Mouse (Mus musculus) forebrain, postnatal 0 days (tissue): ENCODE results near the gene Gdpd5. TPM values are rescaled to one million over a fixed set of nuclear protein-coding genes. Genes with fewer than 3 reads are reported as not detected.
A peak's percentile ranks its signal among the peaks of the same experiment; 100 is the strongest.

Experiments
- ATAC-seq: fragments of 200-750 bp; cut with Nextera tagmentation; 2 replicates; pipeline ENCODE4 v1.8.0; 2017; ENCODE audit warnings: mild to moderate bottlenecking, moderate library complexity
- DNase-seq: peaks from one replicate; pipeline ENCODE4 v3.0.0-alpha.2; 2015
- H3K27ac ChIP-seq: fragments of 300-500 bp; sonication (generic); 2 replicates; pipeline ENCODE4 v1.5.1; 2014; ENCODE audit warnings: low read depth, mild to moderate bottlenecking, antibody characterized with exemption, low read length, moderate library complexity, mixed read lengths
- H3K27me3 ChIP-seq: fragments of 300-500 bp; sonication (generic); 2 replicates; pipeline ENCODE4 v1.6.1; 2014; ENCODE audit warnings: mild to moderate bottlenecking, low read length, mixed read lengths; ENCODE audit not compliant: insufficient read depth
- H3K36me3 ChIP-seq: fragments of 300-500 bp; sonication (generic); 2 replicates; pipeline ENCODE4 v1.6.1; 2014; ENCODE audit warnings: mild to moderate bottlenecking, moderate library complexity; ENCODE audit not compliant: insufficient read depth
- H3K4me1 ChIP-seq: fragments of 300-500 bp; sonication (generic); 2 replicates; pipeline ENCODE4 v1.6.1; 2014; ENCODE audit warnings: antibody characterized with exemption; ENCODE audit not compliant: insufficient read depth
- H3K4me2 ChIP-seq: fragments of 300-500 bp; sonication (generic); 2 replicates; pipeline ENCODE4 v1.6.1; 2014; ENCODE audit warnings: low read depth, mild to moderate bottlenecking, moderate library complexity
- H3K4me3 ChIP-seq: fragments of 300-500 bp; sonication (generic); 2 replicates; pipeline ENCODE4 v1.5.1; 2014; ENCODE audit warnings: low read depth, low read length, mixed read lengths
- H3K9ac ChIP-seq: fragments of 300-500 bp; sonication (generic); 2 replicates; pipeline ENCODE4 v1.6.1; 2014; ENCODE audit warnings: mild to moderate bottlenecking
- H3K9me3 ChIP-seq: fragments of 300-500 bp; sonication (generic); 2 replicates; pipeline ENCODE4 v1.6.1; 2016; ENCODE audit warnings: low read length
- CTCF ChIP-seq: sonication (generic); IDR thresholded peaks from 2 replicates; pipeline ENCODE4 v1.5.1; 2016; ENCODE audit warnings: antibody characterized with exemption, control low read depth, low read depth
- WGBS: fragments of 180-500 bp; shearing (Covaris S2); extraction: QIAGEN DNeasy Blood & Tissue Kit; methylation state at CpG from one replicate; pipeline ENCODE4 v1.1.7; 2014; 5-methylcytosine and 5-hydroxymethylcytosine counted together
- polyA plus RNA-seq: library from polyadenylated mRNA; unstranded; fragments of >200 nt; fragmentation: Nextera tagmentation; extraction: Ambion mirVana; gene quantifications from 2 replicates; pipeline ENCODE4 v1.2.1, GENCODE M21; 2015
- total RNA-seq: library from RNA; depleted of rRNA; stranded (reverse); fragments of >200 nt; gene quantifications from 2 replicates; pipeline ENCODE4 v1.2.3, GENCODE M21; 2014

Gdpd5 gene
- total and polyA plus RNA-seq, 2 experiments from 2014 or later = 38.2 to 41.2 TPM

DNA sequence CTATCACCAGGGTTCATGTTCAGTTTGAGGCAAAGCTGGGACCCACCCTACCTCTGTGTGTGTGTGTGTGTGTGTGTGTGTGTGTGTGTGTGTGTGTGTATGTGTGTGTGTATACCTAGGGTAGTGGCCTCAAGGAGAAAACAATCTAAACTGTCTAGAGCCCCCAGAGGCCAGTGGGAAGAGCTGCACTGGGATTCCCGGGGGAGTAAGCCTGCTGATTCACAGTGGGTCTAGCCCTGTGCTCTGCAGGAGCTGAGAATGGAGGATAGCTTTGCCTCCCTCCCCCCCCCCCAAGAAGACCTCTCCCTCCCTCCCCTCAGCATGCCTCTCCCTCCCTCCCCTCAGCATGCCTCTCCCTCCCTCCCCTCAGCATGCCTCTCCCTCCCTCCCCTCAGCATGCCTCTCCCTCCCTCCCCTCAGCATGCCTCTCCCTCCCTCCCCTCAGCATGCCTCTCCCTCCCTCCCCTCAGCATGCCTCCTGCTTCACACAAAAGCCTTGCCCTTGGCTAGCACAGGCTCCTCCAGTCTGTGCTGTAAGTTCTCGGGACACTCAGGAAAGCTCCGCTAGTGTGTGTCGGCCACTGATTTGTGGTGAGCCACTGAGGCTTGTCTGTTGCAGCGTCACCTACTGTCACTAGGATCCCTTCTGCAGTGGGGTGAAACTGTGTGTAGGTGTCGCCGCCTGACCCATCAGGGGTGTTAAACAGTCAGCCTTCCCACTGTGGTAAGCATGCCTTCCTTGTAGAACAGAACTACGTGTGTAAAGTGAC, 24.4 kb downstream of the Gdpd5 start:
- no peaks in the 10 kb centered on the region for H3K27me3 ChIP-seq
- ATAC-seq = no peak
- H3K36me3 ChIP-seq = peaks cover 11% of the 10 kb centered on the region
- WGBS = 25% methylated on average over 8 of the region's 8 CpGs
- no peak overlapping the region for H3K9ac ChIP-seq
- no peak overlapping the region for H3K27ac ChIP-seq
- H3K9me3 ChIP-seq = no peaks in the 10 kb centered on the region
- H3K4me2 ChIP-seq = no peak overlapping the region
- H3K4me1 ChIP-seq = no peaks in the 10 kb centered on the region
- no peak for DNase-seq
- TF ChIP-seq CTCF = no peak
- no peak overlapping the region for H3K4me3 ChIP-seq

DNA sequence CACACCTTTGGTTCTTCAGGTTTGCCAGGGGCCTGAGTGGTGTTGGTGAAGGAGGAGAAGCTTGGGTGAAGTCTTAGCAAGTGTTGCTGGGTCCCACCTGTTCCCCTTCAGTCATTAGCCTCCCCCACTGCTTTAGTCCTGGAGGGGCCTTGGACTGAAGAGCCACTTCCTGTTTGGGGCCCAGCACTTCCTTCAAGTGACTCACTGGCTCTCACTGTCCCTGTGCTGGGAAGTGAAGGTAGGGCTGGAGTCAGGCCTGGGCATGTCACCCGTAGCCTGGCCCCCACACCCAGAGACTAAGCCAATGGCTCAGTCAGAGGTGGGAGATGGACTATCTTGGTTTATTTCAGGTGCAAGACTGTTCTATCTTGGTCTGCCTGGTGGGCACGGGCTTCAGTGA, 26.4 kb downstream of the Gdpd5 start:
- 89% methylated on average over 2 of the region's 2 CpGs for WGBS
- no peak for DNase-seq
- Histone ChIP-seq H3K4me2 (no peak overlapping the region), H3K4me1 (no peaks in the 10 kb centered on the region), H3K36me3 (peaks cover 14% of the 10 kb centered on the region), H3K27me3 (no peaks in the 10 kb centered on the region), H3K4me3 (no peak overlapping the region), H3K27ac (no peak overlapping the region), H3K9me3 (no peaks in the 10 kb centered on the region), H3K9ac (no peak overlapping the region)
- ATAC-seq = no peak
- TF ChIP-seq CTCF = no peak

DNA sequence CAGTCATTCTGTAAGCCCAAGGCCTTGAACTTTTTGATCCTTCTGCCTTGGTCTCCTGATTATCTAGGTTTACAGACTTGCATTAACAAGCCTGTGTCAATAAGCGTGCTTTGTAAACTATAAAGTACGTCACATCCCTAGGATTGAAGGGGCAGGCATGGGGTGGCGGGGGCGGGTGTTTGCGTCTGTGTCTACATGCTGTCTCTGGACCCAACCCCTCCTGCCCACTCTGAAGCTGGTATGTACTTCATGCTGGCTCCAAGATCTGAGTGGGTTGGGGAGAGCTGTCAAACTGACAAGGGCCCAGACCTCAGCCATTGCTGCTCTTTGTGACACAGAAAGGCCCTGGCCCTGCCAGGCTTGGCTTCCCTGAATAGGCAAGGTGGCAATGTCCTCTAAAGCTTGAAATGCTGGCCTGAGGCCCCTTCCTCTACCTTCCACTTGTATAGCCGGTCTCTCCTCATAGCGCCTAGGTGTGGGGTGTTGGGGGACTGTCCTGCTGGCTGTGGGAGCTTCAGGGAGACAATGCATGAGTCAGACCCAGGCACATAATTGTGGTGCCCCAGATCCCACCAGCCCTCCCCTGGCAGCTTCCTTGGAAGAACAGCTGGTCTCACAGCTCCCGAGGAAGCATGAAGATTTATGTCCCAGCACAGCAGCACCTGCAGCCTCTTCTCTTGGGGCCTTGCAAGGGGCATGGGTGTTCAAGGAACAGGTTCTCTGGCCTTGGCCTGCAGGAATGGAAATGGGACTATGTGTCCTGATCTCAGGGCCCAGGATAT, 28.4 kb downstream of the Gdpd5 start:
- TF ChIP-seq CTCF = no peak
- DNase-seq = no peak
- Histone ChIP-seq H3K9ac (no peak overlapping the region), H3K4me1 (no peaks in the 10 kb centered on the region), H3K4me3 (no peak overlapping the region), H3K9me3 (no peaks in the 10 kb centered on the region), H3K4me2 (no peak overlapping the region), H3K27me3 (no peaks in the 10 kb centered on the region), H3K36me3 (peaks cover 17% of the 10 kb centered on the region), H3K27ac (no peak overlapping the region)
- no peak for ATAC-seq
- WGBS = 69% methylated on average over 8 of the region's 8 CpGs

DNA sequence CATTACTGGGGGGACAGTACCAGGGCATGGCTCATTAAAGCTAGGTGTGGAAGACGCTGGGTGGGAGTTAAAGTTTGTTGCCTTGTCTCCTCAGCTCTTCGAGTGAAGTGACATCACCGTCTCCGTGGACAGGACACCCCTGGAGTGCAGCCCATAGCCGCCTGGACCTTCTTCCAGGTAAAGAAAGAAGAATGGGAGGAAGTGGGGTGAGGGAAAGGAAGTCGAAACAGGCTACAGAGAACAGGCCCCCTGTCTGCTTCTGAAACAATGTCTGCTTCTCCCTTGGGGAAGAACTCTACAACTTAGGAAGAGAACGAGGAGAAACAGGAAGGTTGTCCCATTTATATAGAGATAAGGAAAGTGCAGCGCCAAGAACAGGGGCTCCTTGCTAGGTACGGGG, 29.1 kb downstream of the Gdpd5 start:
- no peak for TF ChIP-seq CTCF
- Histone ChIP-seq H3K4me2 (no peak overlapping the region), H3K27me3 (no peaks in the 10 kb centered on the region), H3K4me1 (no peaks in the 10 kb centered on the region), H3K36me3 (peaks cover 20% of the 10 kb centered on the region), H3K9me3 (no peaks in the 10 kb centered on the region), H3K4me3 (no peak overlapping the region), H3K27ac (no peak overlapping the region), H3K9ac (no peak overlapping the region)
- no peak for DNase-seq
- ATAC-seq = no peak
- 83% methylated on average over 9 of the region's 9 CpGs for WGBS

DNA sequence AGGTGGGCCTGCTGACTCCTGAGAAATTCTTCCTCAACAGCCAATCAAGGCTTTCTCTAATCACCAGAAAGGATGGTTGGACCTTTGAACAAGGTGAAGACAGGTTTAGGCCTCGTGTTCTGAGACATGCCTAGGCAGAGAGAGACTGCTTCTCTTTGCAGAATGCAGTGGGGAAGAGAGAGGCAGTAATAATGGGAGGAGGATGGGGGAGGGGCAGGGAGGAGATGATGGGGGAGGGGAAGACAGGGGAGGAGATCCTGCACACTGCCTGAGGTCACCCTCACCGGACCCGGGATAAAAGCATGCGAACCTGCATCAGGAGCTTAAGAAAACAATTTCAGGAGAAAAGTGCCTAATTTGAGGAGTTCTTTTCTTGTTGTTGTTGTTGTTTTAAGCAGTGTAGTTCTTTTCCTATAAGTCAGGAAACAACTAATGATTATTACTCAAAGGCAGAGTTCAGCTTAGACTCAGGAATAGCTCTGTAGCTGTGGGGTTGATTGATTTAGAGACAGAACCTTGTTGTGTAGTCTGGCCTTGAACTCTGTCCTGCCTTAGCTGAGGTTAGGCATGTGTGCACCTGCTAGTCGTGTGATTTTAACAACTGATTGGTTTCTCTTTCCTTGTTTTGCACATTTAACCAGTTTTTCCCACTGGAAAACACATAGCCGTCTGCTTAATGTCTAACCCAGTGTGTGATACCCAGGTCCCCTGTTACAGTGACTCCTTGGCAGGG, 30.0 kb downstream of the Gdpd5 start:
- no peak for DNase-seq
- Histone ChIP-seq H3K27me3 (no peaks in the 10 kb centered on the region), H3K27ac (no peak overlapping the region), H3K9me3 (no peaks in the 10 kb centered on the region), H3K4me2 (no peak overlapping the region), H3K4me1 (no peaks in the 10 kb centered on the region), H3K9ac (no peak overlapping the region), H3K36me3 (peaks cover 20% of the 10 kb centered on the region), H3K4me3 (no peak overlapping the region)
- no peak for ATAC-seq
- TF ChIP-seq CTCF = no peak
- WGBS = 51% methylated on average over 6 of the region's 6 CpGs

DNA sequence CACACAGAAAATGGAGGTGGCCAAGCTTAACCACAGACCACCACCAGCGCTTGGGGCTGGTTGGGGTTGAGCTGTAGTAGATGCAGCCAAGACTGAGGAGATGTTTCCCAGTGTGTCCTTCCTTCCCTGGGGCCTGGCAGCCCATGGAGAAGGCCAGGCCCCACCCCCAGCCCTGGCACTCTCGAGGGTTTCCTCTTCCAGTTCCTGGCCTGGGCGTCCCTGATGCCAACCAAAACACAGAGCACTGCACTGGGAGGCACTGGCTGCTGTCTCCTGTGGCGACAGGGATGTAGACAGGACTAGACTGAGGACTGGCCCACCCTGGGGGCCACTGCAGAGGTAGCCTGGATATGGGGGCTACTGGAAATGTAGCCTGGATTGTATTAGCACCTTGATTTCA, 33.8 kb downstream of the Gdpd5 start:
- Histone ChIP-seq H3K36me3 (peaks cover 20% of the 10 kb centered on the region), H3K4me2 (no peak overlapping the region), H3K27me3 (no peaks in the 10 kb centered on the region), H3K4me3 (no peak overlapping the region), H3K9ac (no peak overlapping the region), H3K9me3 (no peaks in the 10 kb centered on the region), H3K27ac (no peak overlapping the region), H3K4me1 (no peaks in the 10 kb centered on the region)
- TF ChIP-seq CTCF = no peak
- WGBS = 66% methylated on average over 4 of the region's 4 CpGs
- ATAC-seq (peak; percentile 34; the same call in 1 of the 2 replicates), DNase-seq (no peak)
